Mouse (Mus musculus) testis, adult 2 months (tissue): Measurements from ENCODE around the gene Shisal2b.

Source experiments
- CTCF ChIP-seq: fragments of 200-500 bp; IDR thresholded peaks from 2 replicates; pipeline ENCODE4 v1.5.1; 2012; ENCODE audit warnings: low read depth, mild to moderate bottlenecking, inconsistent platforms, low read length, moderate library complexity; ENCODE audit not compliant: control insufficient read depth, insufficient read depth, insufficient replicate concordance
- POLR2A ChIP-seq: fragments of 200-500 bp; IDR thresholded peaks from 2 replicates; pipeline ENCODE4 v1.6.1; 2012; ENCODE audit warnings: low read depth, mild to moderate bottlenecking, inconsistent platforms, low read length, moderate library complexity; ENCODE audit not compliant: control insufficient read depth

DNA sequence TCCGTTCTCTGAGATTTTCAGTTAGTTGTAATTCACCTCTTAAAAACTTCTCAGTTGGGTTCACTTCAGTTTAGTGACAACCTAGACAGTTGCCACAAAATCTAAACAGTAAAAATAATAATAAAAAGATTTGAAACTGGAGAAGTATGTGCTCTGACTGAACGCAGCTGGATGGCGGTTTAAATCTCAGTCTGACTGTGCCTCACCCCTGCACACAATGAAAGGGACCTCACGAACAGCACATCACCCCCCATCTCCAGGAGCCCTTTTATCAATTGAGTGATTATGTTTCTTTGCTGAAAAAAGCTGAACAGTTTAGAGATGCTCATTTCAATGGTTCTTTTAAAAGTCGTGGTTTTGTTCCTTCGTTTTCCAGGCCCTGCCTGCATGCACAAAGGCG, 45.0 kb upstream of the Shisal2b start:
- no peak for TF ChIP-seq POLR2A
- TF ChIP-seq CTCF: no peak
